Mouse (Mus musculus): ENCODE measurements around the gene Tmem163.

Tmem163 gene

DNA sequence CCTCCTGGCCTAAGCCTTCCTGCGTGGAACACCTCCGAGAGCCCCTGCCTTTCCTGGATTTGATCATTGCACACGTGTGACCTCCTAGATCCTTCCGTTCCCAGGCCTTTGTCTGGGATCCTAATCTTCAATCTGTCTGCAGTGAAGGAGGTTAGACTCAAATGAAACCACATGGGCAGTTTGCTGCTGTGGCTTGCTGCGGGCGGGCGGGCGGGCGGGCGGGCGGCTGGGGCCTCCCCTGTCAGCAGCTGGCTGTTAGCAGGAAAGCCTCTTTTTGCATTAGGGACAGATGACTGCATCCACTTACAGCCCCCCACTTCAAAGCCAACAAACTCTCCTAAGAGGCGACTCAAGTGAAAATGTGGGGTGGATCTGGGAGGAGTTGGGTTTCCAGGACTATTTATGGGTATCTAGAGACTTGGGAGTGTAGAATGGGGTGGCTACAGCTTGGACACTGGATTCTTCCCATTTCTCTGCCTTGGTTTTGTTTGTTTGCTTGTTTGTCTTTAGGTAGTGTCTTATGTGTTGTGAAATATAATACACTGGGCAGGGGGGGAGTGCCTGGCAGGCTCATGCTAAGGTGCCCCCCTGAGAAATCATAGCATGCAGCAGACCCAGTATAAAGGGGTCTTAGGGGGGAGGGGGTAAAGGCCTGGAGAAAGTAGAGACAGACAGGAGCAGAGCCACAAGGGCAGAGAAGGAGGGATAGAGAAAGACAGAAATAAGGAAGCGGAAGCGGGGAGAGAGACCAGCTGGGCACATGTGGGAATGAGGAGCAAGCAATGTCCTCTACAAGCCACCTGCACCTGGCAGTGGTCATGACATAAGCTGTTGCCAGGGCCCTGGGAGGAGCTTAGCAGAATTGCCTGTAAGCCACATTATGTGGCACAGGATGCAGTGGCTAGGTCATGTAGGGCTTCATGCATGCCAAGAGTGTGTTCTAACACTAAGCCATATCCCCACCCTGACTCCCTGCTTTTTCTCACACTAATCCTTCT, 236.2 kb downstream of the Tmem163 start:
- in situ Hi-C loops (cut with MboI; ENCODE audit: low sequenced_read_pairs) = no loop called here

- in situ Hi-C loops (cut with MboI; ENCODE audit: low sequenced_read_pairs) = no loop called here
Observed at GRCm38 (mm10) chr1:127441736-127442135, 237.6 kb downstream of the Tmem163 start.

GRCm38 (mm10) chr1:127441007-127441406, 238.3 kb downstream of the Tmem163 start:
- in situ Hi-C loops (cut with MboI; ENCODE audit: low sequenced_read_pairs) = no loop called here

DNA sequence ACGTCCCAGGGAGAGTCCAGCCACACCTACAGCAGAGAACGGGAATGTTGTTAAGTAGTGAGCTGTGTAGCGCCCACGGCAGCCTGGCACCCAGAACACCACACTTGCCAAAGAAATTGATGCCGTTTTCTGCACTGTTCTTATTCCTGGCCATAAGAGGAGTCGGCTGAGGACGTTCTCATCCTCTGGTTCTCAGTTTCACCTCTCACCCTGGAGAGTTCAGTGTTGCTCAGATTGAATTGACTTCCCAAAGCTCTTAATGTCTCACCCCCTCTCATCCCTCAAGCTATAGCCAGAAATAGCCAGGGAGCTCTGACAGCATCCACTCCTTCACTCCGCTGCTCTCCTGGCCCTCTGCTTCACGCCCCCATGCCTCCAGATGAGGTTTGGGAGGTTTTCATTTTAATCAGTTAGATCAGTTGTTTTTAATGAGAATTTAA, 239.9 kb downstream of the Tmem163 start:
- in situ Hi-C loops (cut with MboI; ENCODE audit: low sequenced_read_pairs) = no loop called here

DNA sequence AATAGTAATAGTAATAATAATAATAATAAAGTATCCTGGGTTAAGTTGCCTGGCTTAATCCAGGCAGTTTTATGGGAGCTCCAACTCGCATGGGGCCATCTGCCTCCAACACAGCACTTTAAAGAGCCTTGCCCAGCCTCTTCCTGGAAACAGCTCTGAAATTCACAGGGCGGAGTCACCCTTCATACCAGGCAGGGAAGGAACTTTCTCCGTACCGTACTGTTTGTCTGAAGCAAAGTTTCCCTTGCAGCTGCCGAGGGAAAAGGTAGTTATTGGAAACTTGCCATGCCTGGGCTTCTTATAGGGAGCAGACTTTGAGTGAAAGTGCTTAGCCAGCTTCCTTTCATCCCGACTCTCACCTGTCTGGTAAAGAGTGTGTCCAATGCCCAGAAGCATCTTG, 242.3 kb downstream of the Tmem163 start:
- in situ Hi-C loops (cut with MboI; ENCODE audit: low sequenced_read_pairs) = no loop called here

Measured in CH12F3 (cell line).